Mouse (Mus musculus) liver, embryonic 14.5 days (tissue): ENCODE results near the gene Gm45753. TPM values are rescaled to one million over a fixed set of nuclear protein-coding genes. Genes with fewer than 3 reads are reported as not detected.

Experiments
- ATAC-seq: fragments of 200-750 bp; cut with Nextera tagmentation; 2 replicates; pipeline ENCODE4 v1.8.0; 2017; ENCODE audit warnings: moderate number of reproducible peaks, mild to moderate bottlenecking, moderate library complexity; ENCODE audit not compliant: insufficient read depth
- DNase-seq, 3 experiments: peaks; one replicate each; pipeline ENCODE4 v3.0.0-alpha.2; 2012 to 2013; ENCODE audit warnings: low read depth in 3 of 3, low spot score in 3 of 3
- H3K27ac ChIP-seq: fragments of 300-500 bp; sonication (generic); 2 replicates; pipeline ENCODE4 v1.5.1; 2014; ENCODE audit warnings: moderate library complexity, mild to moderate bottlenecking, control low read depth, inconsistent platforms
- H3K27me3 ChIP-seq: fragments of 300-500 bp; sonication (generic); 2 replicates; pipeline ENCODE4 v1.6.1; 2014; ENCODE audit warnings: mild to moderate bottlenecking, low read length, moderate library complexity; ENCODE audit not compliant: control insufficient read depth, insufficient read depth
- H3K36me3 ChIP-seq: fragments of 300-500 bp; sonication (generic); replicated peaks from 2 replicates; pipeline ENCODE4 v1.6.1; 2014; ENCODE audit warnings: low read depth; ENCODE audit not compliant: control insufficient read depth, insufficient read depth
- H3K4me1 ChIP-seq, 2 experiments: fragments of 200-500 bp in 1 of 2; fragments of 300-500 bp in 1 of 2; sonication (generic) in 1 of 2; replicated peaks; 2 replicates each; pipeline ENCODE4 v1.6.1; 2012 to 2014; ENCODE audit warnings: antibody characterized with exemption in 1 of 2, inconsistent platforms in 1 of 2, low read length in 1 of 2; ENCODE audit not compliant: control insufficient read depth in 2 of 2, insufficient read depth in 2 of 2
- H3K4me2 ChIP-seq: fragments of 300-500 bp; sonication (generic); 2 replicates; pipeline ENCODE4 v1.6.1; 2014; ENCODE audit warnings: low read depth, mild to moderate bottlenecking, control low read depth, moderate library complexity
- H3K4me3 ChIP-seq, 2 experiments: fragments of 200-500 bp in 1 of 2; fragments of 300-500 bp in 1 of 2; sonication (generic) in 1 of 2; 2 replicates each; pipeline ENCODE4 v1.5.1; 2012 to 2014; ENCODE audit warnings: low read depth in 2 of 2, low read length in 2 of 2, mild to moderate bottlenecking in 2 of 2, control low read depth in 1 of 2, inconsistent platforms in 1 of 2, moderate library complexity in 1 of 2; ENCODE audit not compliant: insufficient read depth in 1 of 2
- H3K9ac ChIP-seq: fragments of 300-500 bp; sonication (generic); replicated peaks from 2 replicates; pipeline ENCODE4 v1.6.1; 2014; ENCODE audit warnings: mild to moderate bottlenecking, control low read depth, moderate library complexity
- H3K9me3 ChIP-seq: fragments of 300-500 bp; sonication (generic); 2 replicates; pipeline ENCODE4 v1.6.1; 2016; ENCODE audit warnings: low read length, mixed read lengths; ENCODE audit not compliant: control insufficient read depth
- CTCF ChIP-seq: IDR thresholded peaks from 2 replicates; pipeline ENCODE4 v1.5.1; 2016; ENCODE audit warnings: antibody characterized with exemption, low read depth, control low read depth
- EP300 ChIP-seq: IDR thresholded peaks from 2 replicates; pipeline ENCODE4 v1.6.1; 2016; ENCODE audit warnings: antibody characterized with exemption, low read depth
- WGBS: fragments of 180-500 bp; shearing (Covaris S2); extraction: QIAGEN DNeasy Blood & Tissue Kit; methylation state at CpG from one replicate; pipeline ENCODE4 v1.1.7; 2014; ENCODE audit not compliant: insufficient replicate concordance; 5-methylcytosine and 5-hydroxymethylcytosine counted together
- polyA plus RNA-seq, 2 experiments: library from polyadenylated mRNA; depleted of rRNA in 1 of 2; stranded (reverse) in 1 of 2; unstranded in 1 of 2; fragments of >200 nt; fragmentation: Nextera tagmentation in 1 of 2; extraction: Ambion mirVana in 1 of 2; gene quantifications; 2 replicates each; pipeline versions ENCODE4 v1.2.1 to v1.2.3; 2012 to 2014

The Gm45753 gene
- polyA plus RNA-seq, 2 experiments = 0.20 to 7.0 TPM

- H3K27me3 ChIP-seq = no peaks in the 10 kb centered on the region
- WGBS = 55% methylated on average over 4 of the region's 4 CpGs
These were observed 15.9 kb upstream of the Gm45753 start for GRCm38 (mm10) chr8:45324151-45324550.

GRCm38 (mm10) chr8:45321365-45321764 is 13.1 kb upstream of the Gm45753 start:
- Histone ChIP-seq H3K4me1 (no peaks in the 10 kb centered on the region), H3K9ac (no peak overlapping the region), H3K9me3 (no peaks in the 10 kb centered on the region), H3K27me3 (no peaks in the 10 kb centered on the region), H3K27ac (no peak overlapping the region), H3K4me2 (no peak overlapping the region), H3K36me3 (no peaks in the 10 kb centered on the region), H3K4me3 (no peak overlapping the region)
- DNase-seq (no peak), ATAC-seq (no peak)
- TF ChIP-seq EP300 (no peak), CTCF (no peak)
- 45% methylated on average over 2 of the region's 2 CpGs for WGBS

More at GRCm38 (mm10) chr8:45324151-45324550, 15.9 kb upstream of the Gm45753 start:
- H3K4me3 ChIP-seq = no peak overlapping the region
- ATAC-seq (no peak), DNase-seq (no peak)
- H3K9ac ChIP-seq = no peak overlapping the region
- TF ChIP-seq EP300 (no peak), CTCF (no peak)
- no peaks in the 10 kb centered on the region for H3K4me1 ChIP-seq
- H3K9me3 ChIP-seq = no peaks in the 10 kb centered on the region
- no peak overlapping the region for H3K4me2 ChIP-seq
- no peaks in the 10 kb centered on the region for H3K36me3 ChIP-seq
- H3K27ac ChIP-seq = no peak overlapping the region

- TF ChIP-seq EP300 = no peak
- no peak for TF ChIP-seq CTCF
- no peak for DNase-seq
- 39% methylated on average over 1 of the region's 1 CpGs for WGBS
- no peak for ATAC-seq
- H3K27ac ChIP-seq = no peak overlapping the region
- no peak overlapping the region for H3K9ac ChIP-seq
- no peaks in the 10 kb centered on the region for H3K36me3 ChIP-seq
- H3K4me3 ChIP-seq = no peak overlapping the region
- no peaks in the 10 kb centered on the region for H3K27me3 ChIP-seq
- no peaks in the 10 kb centered on the region for H3K4me1 ChIP-seq
- H3K4me2 ChIP-seq = no peak overlapping the region
- H3K9me3 ChIP-seq = no peaks in the 10 kb centered on the region
These were observed 12.7 kb upstream of the Gm45753 start for GRCm38 (mm10) chr8:45320930-45321329.

DNA sequence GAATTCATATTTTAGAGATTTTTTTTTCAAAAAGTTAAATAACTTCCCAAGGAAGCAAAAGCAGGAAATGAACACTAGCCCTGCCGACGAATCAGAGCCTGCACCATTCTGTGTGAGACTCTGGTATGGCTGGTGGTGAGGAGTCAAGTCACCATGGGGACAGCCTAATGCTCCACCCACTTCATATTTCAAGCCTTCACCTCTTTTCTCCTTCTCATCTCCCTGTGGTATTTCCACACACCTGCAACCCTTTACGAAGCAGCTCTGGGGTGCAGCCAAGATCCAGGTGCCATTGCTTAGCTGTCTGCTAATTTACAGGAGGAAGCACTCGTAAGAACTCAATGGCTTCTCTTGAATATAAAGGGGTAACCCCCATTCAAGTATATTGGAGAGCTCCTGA is 2.7 kb upstream of the Gm45753 start:
- DNase-seq (no peak), ATAC-seq (no peak)
- TF ChIP-seq EP300 (no peak), CTCF (no peak)
- Histone ChIP-seq H3K4me3 (no peak overlapping the region), H3K9ac (no peak overlapping the region), H3K9me3 (no peaks in the 10 kb centered on the region), H3K4me1 (no peaks in the 10 kb centered on the region), H3K27ac (no peak overlapping the region), H3K36me3 (no peaks in the 10 kb centered on the region), H3K4me2 (no peak overlapping the region), H3K27me3 (no peaks in the 10 kb centered on the region)
- 59% methylated on average over 4 of the region's 4 CpGs for WGBS

- WGBS = 66% methylated on average over 1 of the region's 1 CpGs
- Histone ChIP-seq H3K27ac (no peak overlapping the region), H3K4me1 (no peaks in the 10 kb centered on the region), H3K4me2 (no peak overlapping the region), H3K36me3 (no peaks in the 10 kb centered on the region), H3K27me3 (no peaks in the 10 kb centered on the region), H3K9me3 (no peaks in the 10 kb centered on the region), H3K4me3 (no peak overlapping the region), H3K9ac (no peak overlapping the region)
- ATAC-seq (no peak), DNase-seq (no peak)
- TF ChIP-seq EP300 = no peak
- TF ChIP-seq CTCF = no peak
These were observed 2.8 kb downstream of the Gm45753 start for GRCm38 (mm10) chr8:45305479-45305878.

DNA sequence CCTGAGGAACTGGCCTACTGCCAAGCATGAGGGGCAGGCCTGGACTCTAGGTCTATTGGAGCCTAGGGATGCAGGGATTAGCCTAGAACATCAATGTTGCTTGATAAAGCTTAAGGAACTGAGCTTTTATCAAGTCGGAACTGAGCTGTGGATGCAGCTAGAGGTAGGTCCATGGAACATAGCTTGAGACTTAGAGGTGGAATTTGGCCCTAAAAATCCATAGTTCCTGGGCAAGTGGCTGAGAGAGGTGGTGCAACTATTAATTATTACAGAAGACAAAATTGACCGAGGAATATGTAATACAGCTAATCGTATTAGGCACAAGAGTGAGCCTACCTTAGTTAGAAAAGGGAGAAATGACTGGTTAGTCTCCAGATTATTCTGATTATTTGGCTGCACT is 3.9 kb downstream of the Gm45753 start:
- no peak for ATAC-seq
- TF ChIP-seq EP300 (no peak), CTCF (no peak)
- WGBS = 57% methylated on average over 3 of the region's 3 CpGs
- H3K27ac ChIP-seq = no peak overlapping the region
- no peak overlapping the region for H3K4me2 ChIP-seq
- H3K4me1 ChIP-seq = no peaks in the 10 kb centered on the region
- no peaks in the 10 kb centered on the region for H3K9me3 ChIP-seq
- no peaks in the 10 kb centered on the region for H3K36me3 ChIP-seq
- no peak overlapping the region for H3K4me3 ChIP-seq
- no peak overlapping the region for H3K9ac ChIP-seq
- no peaks in the 10 kb centered on the region for H3K27me3 ChIP-seq
- no peak for DNase-seq
